Mouse (Mus musculus) embryonic facial prominence, embryonic 14.5 days (tissue): ENCODE results near the gene Elp4. TPM values are rescaled to one million over a fixed set of nuclear protein-coding genes. Genes with fewer than 3 reads are reported as not detected.

ENCODE experiments used
- ATAC-seq: fragments of 200-750 bp; cut with Nextera tagmentation; 2 replicates; pipeline ENCODE4 v1.8.0; 2017; ENCODE audit warnings: low read depth, moderate number of reproducible peaks, moderate TSS enrichment
- DNase-seq: peaks from one replicate; pipeline ENCODE4 v3.0.0-alpha.2; 2015; ENCODE audit warnings: low spot score
- H3K27ac ChIP-seq: fragments of 300-500 bp; sonication (generic); replicated peaks from 2 replicates; pipeline ENCODE4 v1.5.1; 2014; ENCODE audit warnings: low read depth, mild to moderate bottlenecking, low read length, moderate library complexity
- H3K27me3 ChIP-seq: fragments of 300-500 bp; sonication (generic); replicated peaks from 2 replicates; pipeline ENCODE4 v1.6.1; 2014; ENCODE audit warnings: low read length; ENCODE audit not compliant: control insufficient read depth, insufficient read depth
- H3K36me3 ChIP-seq: fragments of 300-500 bp; sonication (generic); 2 replicates; pipeline ENCODE4 v1.6.1; 2014; ENCODE audit warnings: low read length, mixed read lengths; ENCODE audit not compliant: control insufficient read depth, insufficient read depth
- H3K4me1 ChIP-seq: fragments of 300-500 bp; sonication (generic); 2 replicates; pipeline ENCODE4 v1.6.1; 2014; ENCODE audit warnings: antibody characterized with exemption, low read length; ENCODE audit not compliant: control insufficient read depth, insufficient read depth
- H3K4me2 ChIP-seq: fragments of 300-500 bp; sonication (generic); 2 replicates; pipeline ENCODE4 v1.6.1; 2014; ENCODE audit warnings: low read depth, mild to moderate bottlenecking, low read length, moderate library complexity, mixed read lengths
- H3K4me3 ChIP-seq: fragments of 300-500 bp; sonication (generic); 2 replicates; pipeline ENCODE4 v1.5.1; 2014; ENCODE audit warnings: low read depth, mild to moderate bottlenecking, low read length
- H3K9ac ChIP-seq: fragments of 300-500 bp; sonication (generic); 2 replicates; pipeline ENCODE4 v1.6.1; 2014; ENCODE audit warnings: low read depth, mild to moderate bottlenecking, low read length, moderate library complexity, mixed read lengths
- H3K9me3 ChIP-seq: fragments of 300-500 bp; sonication (generic); 2 replicates; pipeline ENCODE4 v1.6.1; 2016; ENCODE audit warnings: low read length; ENCODE audit not compliant: control insufficient read depth
- WGBS: fragments of 180-500 bp; shearing (Covaris S2); extraction: QIAGEN DNeasy Blood & Tissue Kit; methylation state at CpG from one replicate; pipeline ENCODE4 v1.1.7; 2014; 5-methylcytosine and 5-hydroxymethylcytosine counted together
- polyA plus RNA-seq: library from polyadenylated mRNA; unstranded; fragments of >200 nt; fragmentation: Nextera tagmentation; extraction: Ambion mirVana; gene quantifications from 2 replicates; pipeline ENCODE4 v1.2.1, GENCODE M21; 2014

Gene Elp4
- polyA plus RNA-seq, 1 experiment from 2014 or later = 28.8 TPM

- no peak overlapping the region for H3K9ac ChIP-seq
- no peak for ATAC-seq
- H3K27ac ChIP-seq = no peak overlapping the region
- WGBS = 3% methylated on average over 6 of the region's 6 CpGs
- no peak overlapping the region for H3K4me3 ChIP-seq
- no peak for DNase-seq
- no peak overlapping the region for H3K4me2 ChIP-seq
- no peaks in the 10 kb centered on the region for H3K9me3 ChIP-seq
- H3K4me1 ChIP-seq = 0 out of 2 replicates have a peak, but pooled peaks cover 5% of the 10 kb centered on the region
- H3K36me3 ChIP-seq = no peaks in the 10 kb centered on the region
- H3K27me3 ChIP-seq = peaks cover 100% of the 10 kb centered on the region
These were observed 238.0 kb downstream of the Elp4 start for GRCm38 (mm10) chr2:105666331-105666730.

DNA sequence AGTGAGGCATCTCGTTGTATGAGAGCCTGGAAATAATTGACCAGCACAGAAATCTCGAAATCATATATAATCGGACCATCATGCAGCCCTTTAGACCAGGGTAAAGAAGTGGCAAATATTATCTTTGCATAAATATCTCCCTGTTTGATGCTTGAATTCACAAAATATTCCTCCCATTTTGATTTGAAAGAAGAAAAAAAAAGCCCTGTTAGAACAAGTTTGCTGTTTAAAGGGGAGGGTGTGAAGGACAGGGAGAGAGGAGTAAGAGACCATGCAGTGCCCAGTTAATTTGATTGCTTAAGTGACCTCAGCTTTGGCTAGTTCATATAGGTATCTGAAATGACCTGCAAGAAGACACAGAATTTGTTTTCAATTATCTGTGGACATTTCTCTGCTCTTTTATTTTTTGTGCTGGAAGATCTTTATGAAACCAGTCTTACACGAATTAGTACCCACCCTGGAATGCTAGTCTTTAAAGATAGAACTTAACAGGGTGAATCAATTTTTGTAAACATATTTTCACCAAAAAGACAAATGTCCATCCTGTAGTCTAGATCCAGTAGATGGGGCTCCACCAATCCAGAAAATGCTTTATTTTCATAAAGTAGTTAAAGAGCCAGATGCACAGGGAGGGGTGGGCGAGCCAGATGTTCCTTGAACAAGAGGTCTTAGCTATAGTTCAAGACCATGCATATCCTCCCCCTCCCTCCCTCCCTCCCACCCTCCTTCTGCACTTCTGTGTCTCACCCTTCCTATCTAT lies 238.7 kb downstream of the Elp4 start:
- Histone ChIP-seq H3K9ac (no peak overlapping the region), H3K4me2 (no peak overlapping the region), H3K9me3 (no peaks in the 10 kb centered on the region), H3K27ac (no peak overlapping the region), H3K27me3 (peaks cover 99% of the 10 kb centered on the region), H3K4me3 (no peak overlapping the region), H3K4me1 (0 out of 2 replicates have a peak, but pooled peaks cover 5% of the 10 kb centered on the region), H3K36me3 (no peaks in the 10 kb centered on the region)
- DNase-seq (no peak), ATAC-seq (no peak)
- 9% methylated on average over 5 of the region's 5 CpGs for WGBS

DNA sequence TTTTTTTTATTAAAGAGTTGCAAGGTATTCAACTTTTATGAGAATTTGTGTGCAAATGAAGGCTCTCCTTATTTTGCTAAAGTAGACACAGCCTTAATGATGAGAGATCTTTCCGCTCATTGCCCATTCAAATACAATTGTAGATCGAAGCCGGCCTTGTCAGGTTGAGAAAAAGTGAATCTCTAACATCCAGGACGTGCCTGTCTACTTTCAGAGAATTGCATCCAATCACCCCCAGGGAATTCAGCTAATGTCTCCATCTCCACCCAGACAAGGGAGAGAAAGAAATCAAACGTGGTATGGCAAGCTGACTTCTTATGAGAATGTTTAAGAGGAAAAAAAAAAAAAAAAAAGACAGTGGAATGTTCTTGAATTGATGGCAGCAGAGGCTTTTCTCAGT lies 239.4 kb downstream of the Elp4 start:
- H3K36me3 ChIP-seq = no peaks in the 10 kb centered on the region
- no peak overlapping the region for H3K27ac ChIP-seq
- DNase-seq = no peak
- no peak for ATAC-seq
- no peak overlapping the region for H3K4me3 ChIP-seq
- no peak overlapping the region for H3K9ac ChIP-seq
- H3K4me2 ChIP-seq = no peak overlapping the region
- WGBS = 7% methylated on average over 5 of the region's 5 CpGs
- H3K4me1 ChIP-seq = peaks cover 6% of the 10 kb centered on the region; the same call in 1 of the 2 replicates
- H3K9me3 ChIP-seq = no peaks in the 10 kb centered on the region
- H3K27me3 ChIP-seq = peaks cover 98% of the 10 kb centered on the region

DNA sequence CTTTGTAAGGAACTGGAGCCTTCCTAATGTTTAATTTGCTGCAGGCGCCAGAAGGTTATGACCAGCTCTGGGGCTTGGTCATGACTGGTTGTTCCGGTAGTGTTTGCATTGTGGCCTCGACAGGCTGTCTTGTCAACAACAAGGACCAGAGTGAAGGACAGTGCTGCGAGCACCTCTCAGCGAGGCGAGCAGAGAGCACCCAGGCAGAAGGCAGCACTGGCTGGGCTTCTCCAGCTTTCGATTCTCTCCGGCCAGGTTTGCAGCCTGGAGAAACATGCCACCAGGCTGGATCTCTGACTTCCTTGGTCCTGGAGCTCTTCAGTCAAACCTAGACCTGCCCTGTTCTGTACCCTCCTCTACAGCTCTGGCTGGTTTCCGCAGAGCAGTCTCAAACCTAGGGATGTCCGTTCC lies 241.3 kb downstream of the Elp4 start:
- peaks cover 98% of the 10 kb centered on the region for H3K27me3 ChIP-seq
- no peaks in the 10 kb centered on the region for H3K36me3 ChIP-seq
- no peak overlapping the region for H3K9ac ChIP-seq
- H3K27ac ChIP-seq = no peak overlapping the region
- ATAC-seq (no peak), DNase-seq (no peak)
- H3K9me3 ChIP-seq = no peaks in the 10 kb centered on the region
- WGBS = 3% methylated on average over 10 of the region's 10 CpGs
- no peak overlapping the region for H3K4me3 ChIP-seq
- H3K4me2 ChIP-seq = no peak overlapping the region
- H3K4me1 ChIP-seq = peaks cover 3% of the 10 kb centered on the region; the same call in 1 of the 2 replicates

DNA sequence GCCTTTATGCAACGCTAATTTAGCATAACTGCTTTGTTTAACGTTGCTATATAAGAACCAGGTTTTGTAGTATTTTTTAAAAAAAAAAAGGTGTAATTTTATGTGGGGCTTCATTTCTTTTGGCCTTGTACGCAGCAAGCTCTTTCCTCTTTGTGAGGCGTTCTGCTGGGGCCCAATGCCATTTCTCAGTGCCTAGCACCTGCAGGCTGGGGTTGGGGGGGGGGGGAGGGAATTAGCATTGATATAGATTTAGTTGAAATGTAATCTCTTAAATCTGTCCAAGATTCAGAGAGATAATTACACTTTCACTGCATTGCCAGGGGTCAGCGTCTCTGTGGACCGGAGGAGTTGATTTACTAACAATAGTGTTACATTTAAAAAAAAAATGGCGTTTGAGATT lies 241.8 kb downstream of the Elp4 start:
- Histone ChIP-seq H3K9ac (no peak overlapping the region), H3K27me3 (peaks cover 97% of the 10 kb centered on the region), H3K4me2 (no peak overlapping the region), H3K4me1 (peaks cover 3% of the 10 kb centered on the region; the same call in 1 of the 2 replicates), H3K36me3 (no peaks in the 10 kb centered on the region), H3K9me3 (no peaks in the 10 kb centered on the region), H3K4me3 (no peak overlapping the region), H3K27ac (no peak overlapping the region)
- 5% methylated on average over 7 of the region's 7 CpGs for WGBS
- ATAC-seq (no peak), DNase-seq (no peak)

GRCm38 (mm10) chr2:105662121-105662520 lies 242.2 kb downstream of the Elp4 start:
- no peak overlapping the region for H3K4me2 ChIP-seq
- 4% methylated on average over 16 of the region's 16 CpGs for WGBS
- H3K27ac ChIP-seq = no peak overlapping the region
- H3K27me3 ChIP-seq = peaks cover 97% of the 10 kb centered on the region
- peaks cover 3% of the 10 kb centered on the region; the same call in 1 of the 2 replicates for H3K4me1 ChIP-seq
- no peaks in the 10 kb centered on the region for H3K9me3 ChIP-seq
- H3K9ac ChIP-seq = no peak overlapping the region
- H3K4me3 ChIP-seq = no peak overlapping the region
- no peak for ATAC-seq
- no peak for DNase-seq
- no peaks in the 10 kb centered on the region for H3K36me3 ChIP-seq

- WGBS = under 1% methylated on average over 18 of the region's 18 CpGs
- ATAC-seq = peak; percentile 37; the same call in 1 of the 2 replicates
- no peak for DNase-seq
- Histone ChIP-seq H3K9me3 (no peaks in the 10 kb centered on the region), H3K4me2 (no peak overlapping the region), H3K27ac (no peak overlapping the region), H3K9ac (no peak overlapping the region), H3K27me3 (peaks cover 96% of the 10 kb centered on the region), H3K4me3 (no peak overlapping the region), H3K36me3 (no peaks in the 10 kb centered on the region), H3K4me1 (peaks cover 3% of the 10 kb centered on the region; the same call in 1 of the 2 replicates)
These were observed 242.7 kb downstream of the Elp4 start for GRCm38 (mm10) chr2:105661623-105662066.

- Histone ChIP-seq H3K36me3 (no peaks in the 10 kb centered on the region), H3K27ac (no peak overlapping the region), H3K9me3 (no peaks in the 10 kb centered on the region), H3K27me3 (peaks cover 94% of the 10 kb centered on the region), H3K4me1 (peaks cover 3% of the 10 kb centered on the region; the same call in 1 of the 2 replicates), H3K9ac (no peak overlapping the region), H3K4me3 (peak overlapping the region; percentile 13; the same call in 1 of the 2 replicates), H3K4me2 (peak overlapping the region; percentile 23; the same call in 1 of the 2 replicates)
- no peak for ATAC-seq
- WGBS = 3% methylated on average over 26 of the region's 26 CpGs
- no peak for DNase-seq
These were observed 243.3 kb downstream of the Elp4 start for GRCm38 (mm10) chr2:105660874-105661622.
